Mouse (Mus musculus) heart, postnatal 36 days (tissue): ENCODE measurements around the gene Arvcf. TPM values are rescaled to one million over a fixed set of nuclear protein-coding genes. Genes with fewer than 3 reads are reported as not detected.

Source experiments
- DNase-seq, 2 experiments: peaks; one replicate each; pipeline ENCODE4 v3.0.0; 2021 to 2022
- intact Hi-C: fragments of 180-260 bp; cut with DNase I; formaldehyde crosslinking; loops from one replicate; pipeline ENCODE4 v1.15.1; 2025
- total RNA-seq, 2 experiments: library from RNA; stranded (reverse); gene quantifications; 2 replicates each; pipeline ENCODE4 v1.2.3; 2021

Gene Arvcf
- total RNA-seq, 2 experiments from 2014 or later: 21.1 to 25.6 TPM

DNA sequence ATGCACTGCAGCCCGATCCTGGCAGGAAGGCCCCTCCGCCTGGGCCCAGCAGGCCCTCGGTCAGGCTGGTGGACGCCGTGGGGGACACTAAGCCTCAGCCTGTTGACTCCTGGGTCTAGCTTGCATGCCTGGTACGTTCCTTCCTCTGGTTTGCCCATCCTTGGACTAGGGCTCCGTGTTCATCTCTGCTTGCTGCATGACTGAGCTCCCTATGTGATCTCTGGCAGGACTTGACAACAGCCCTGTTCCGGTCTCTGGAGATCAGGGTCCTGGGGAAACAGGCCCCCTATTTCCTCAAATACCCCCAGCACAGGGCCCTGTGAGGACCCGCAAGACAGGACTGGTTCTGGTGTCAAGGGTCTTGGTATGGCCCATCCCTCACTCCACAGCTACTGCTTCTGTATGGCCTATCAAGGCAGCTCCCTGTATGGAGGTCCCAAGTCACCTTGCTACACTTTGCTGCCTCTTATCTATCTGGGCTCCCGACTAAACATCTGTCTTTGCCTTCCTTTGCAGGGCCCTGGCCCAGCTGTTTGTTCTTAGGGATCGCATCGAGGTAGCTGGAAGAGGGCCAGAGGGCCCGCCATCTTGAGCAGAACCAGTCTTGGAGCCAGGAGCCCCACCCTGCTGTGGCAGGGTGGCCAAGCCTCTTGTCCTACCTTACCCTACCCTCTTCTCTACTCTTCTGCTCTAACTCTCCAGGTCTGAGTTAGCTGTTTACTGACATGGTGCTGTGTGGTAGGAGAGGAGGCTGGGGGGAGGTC lies 57.3 kb downstream of the Arvcf start:
- intact Hi-C loops: loop anchor here (2.0 kb wide), 1 partner anchor 54 kb away; no protein-coding TSS in a partner anchor
- no peak for DNase-seq

- intact Hi-C loops: loop anchor here (2.0 kb wide), 2 partner anchors 55 to 61 kb away; no protein-coding TSS in a partner anchor
- no peak for DNase-seq
Measured at GRCm38 (mm10) chr16:18405876-18406275, 57.9 kb downstream of the Arvcf start.

GRCm38 (mm10) chr16:18406293-18406692 lies 58.3 kb downstream of the Arvcf start:
- DNase-seq: peak; percentile 53 to 62
- intact Hi-C loops: loop anchor here (2.0 kb wide), 1 partner anchor 61 kb away; no protein-coding TSS in a partner anchor

- intact Hi-C loops: loop anchor here (2.0 kb wide), 1 partner anchor 63 kb away; no protein-coding TSS in a partner anchor
- no peak for DNase-seq
Measured at GRCm38 (mm10) chr16:18407912-18408311, 59.9 kb downstream of the Arvcf start.

GRCm38 (mm10) chr16:18409776-18410175 lies 61.8 kb downstream of the Arvcf start:
- intact Hi-C loops: no loop called here
- DNase-seq: no peak

DNA sequence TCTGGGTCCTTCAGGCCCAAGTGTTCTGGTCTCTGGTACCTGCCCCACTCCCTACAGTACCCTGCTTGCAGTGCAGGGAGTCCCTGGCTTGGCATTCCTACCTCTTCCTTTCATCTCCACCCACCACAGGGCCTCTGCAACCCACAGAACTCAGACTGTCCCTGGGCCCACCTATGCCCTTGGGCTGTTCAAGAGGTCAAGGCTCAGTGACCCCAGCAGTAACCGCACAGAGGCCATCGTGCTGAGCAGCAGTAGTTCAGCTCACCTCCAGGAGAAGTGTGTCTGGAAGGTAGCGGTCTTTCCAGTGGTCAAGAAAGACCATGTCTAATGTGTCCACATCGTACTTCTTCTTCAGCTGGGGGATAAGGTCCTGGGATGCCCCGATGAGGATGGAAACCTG lies 62.4 kb downstream of the Arvcf start:
- no peak for DNase-seq
- intact Hi-C loops: no loop called here

GRCm38 (mm10) chr16:18411026-18411649 lies 63.2 kb downstream of the Arvcf start:
- no peak for DNase-seq
- intact Hi-C loops: no loop called here

- intact Hi-C loops: no loop called here
- DNase-seq: peak; percentile 59 to 74
Measured at GRCm38 (mm10) chr16:18411802-18412476, 64.0 kb downstream of the Arvcf start.

DNA sequence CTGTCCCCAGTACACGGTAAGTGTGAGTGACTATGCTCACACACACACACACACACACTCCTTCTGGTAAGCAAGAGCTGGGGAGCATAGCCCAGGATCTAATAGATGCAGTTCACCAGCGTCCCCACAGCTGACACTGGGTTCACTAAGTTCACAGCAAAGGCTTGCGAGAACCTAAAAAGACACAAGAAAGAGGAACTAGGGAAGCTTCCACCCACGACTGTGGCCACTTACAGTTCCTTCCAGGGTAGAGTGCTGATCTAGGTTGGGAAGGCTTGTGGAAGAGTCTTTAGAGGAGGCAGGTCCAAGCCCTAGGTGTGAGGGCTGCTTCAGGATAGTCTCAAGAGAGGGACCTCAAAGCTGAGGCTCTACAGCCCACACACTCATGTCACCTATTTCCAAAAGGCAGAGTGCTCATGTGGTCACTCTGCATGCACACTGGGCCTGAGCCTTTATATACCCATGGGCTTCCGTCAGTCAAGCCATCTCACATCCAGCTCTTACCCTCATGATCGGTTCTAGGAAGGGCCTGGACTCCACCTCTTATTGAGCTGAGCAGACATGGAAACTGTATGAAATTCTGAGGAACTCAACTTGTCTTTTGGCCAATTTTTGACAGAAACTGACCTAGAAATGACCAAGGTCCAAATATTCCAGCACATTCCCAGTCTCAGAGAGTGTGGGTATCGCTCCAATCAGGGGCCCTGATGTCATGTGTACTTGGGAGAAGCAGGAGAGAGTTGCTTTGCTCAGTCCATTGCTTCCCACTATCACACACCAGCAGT lies 65.2 kb downstream of the Arvcf start:
- intact Hi-C loops: no loop called here
- DNase-seq: no peak

GRCm38 (mm10) chr16:18416094-18416761 lies 68.2 kb downstream of the Arvcf start:
- DNase-seq: peak; percentile 54 to 79
- intact Hi-C loops: no loop called here

GRCm38 (mm10) chr16:18416837-18417236 lies 68.9 kb downstream of the Arvcf start:
- no peak for DNase-seq
- intact Hi-C loops: no loop called here

DNA sequence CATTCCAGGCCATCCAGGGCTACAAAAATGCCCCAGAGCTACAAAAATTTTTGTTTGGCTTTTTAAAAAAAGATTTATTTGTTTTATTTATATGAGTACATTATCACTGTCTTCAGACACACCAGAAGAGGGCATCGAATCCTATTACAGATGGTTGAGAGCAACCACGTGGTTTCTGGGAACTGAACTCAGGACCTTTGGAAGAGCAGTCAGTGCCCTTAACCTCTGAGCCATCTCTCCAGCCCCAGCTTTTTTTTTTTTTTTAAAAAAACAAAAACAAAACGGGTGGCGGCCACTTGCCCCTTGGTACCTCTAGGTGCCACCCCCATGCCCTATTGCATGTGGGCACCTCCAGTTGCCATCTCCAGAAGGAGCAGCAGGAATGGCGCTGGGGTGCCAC lies 69.5 kb downstream of the Arvcf start:
- DNase-seq: no peak

GRCm38 (mm10) chr16:18418756-18419602 lies 71.0 kb downstream of the Arvcf start:
- intact Hi-C loops: no loop called here
- no peak for DNase-seq

More for the DNA sequence above, 69.5 kb downstream of the Arvcf start:
- intact Hi-C loops: no loop called here

- intact Hi-C loops: no loop called here
- DNase-seq: no peak
Measured at GRCm38 (mm10) chr16:18419603-18420026, 71.6 kb downstream of the Arvcf start.

DNA sequence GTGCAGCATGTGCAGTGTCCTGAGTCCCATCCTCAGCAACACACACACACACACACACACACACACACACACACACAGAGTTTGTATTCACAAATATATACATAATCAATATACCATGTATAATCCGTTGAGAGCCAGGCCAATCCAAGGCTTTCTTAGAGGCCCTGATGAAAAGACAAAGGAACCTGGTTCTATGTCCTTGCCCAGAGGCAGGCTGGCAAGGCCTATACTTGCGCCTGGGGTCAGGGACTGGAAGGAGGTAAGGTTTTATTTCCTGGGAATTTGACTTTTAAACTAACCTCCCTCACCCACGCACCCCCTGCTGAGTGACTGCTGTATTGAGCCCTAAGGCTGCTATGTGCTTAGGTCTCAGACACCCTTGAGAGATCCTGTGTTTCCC lies 72.6 kb downstream of the Arvcf start:
- intact Hi-C loops: no loop called here
- no peak for DNase-seq

GRCm38 (mm10) chr16:18423203-18423914 lies 75.4 kb downstream of the Arvcf start:
- no peak for DNase-seq
- intact Hi-C loops: no loop called here

- no peak for DNase-seq
Measured at GRCm38 (mm10) chr16:18423915-18424265, 75.9 kb downstream of the Arvcf start.

DNA sequence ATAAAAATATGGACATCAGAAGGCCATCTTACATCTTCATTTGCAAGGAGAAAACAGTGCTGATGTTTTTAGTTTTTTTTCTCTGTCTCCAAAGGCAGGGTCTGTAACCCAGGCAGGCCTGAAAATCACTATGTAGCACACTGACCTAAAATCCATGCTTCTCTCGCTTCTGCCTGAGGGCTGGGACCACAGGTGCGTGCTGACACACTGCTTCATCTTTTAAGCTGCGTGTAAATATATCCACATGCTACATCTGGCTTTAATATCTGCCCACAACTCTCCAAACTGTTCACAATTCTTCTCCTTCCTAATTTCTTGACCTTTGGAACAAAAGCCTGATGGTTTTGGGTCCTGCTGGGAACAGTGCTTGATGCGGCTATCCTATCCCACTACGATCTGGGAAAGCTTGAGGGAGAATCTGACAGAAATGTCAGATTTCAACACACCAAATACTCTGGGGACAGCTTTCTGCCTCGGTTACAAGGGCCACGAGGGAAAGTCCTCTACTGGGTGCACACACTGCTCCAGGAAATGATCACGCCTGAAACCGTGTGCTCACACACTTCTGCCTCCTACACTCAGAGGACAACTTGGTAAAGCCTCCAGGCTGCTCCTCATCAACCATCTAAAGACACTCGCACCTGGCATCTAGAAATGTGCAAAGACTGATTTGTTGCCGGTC lies 76.5 kb downstream of the Arvcf start:
- intact Hi-C loops: loop anchor here (5.0 kb wide), 1 partner anchor 77 kb away; the partner anchor contains the start of genes Arvcf and Tango2
- no peak for DNase-seq

More at GRCm38 (mm10) chr16:18423915-18424265, 75.9 kb downstream of the Arvcf start:
- intact Hi-C loops: no loop called here
